Mouse (Mus musculus): ENCODE data around the gene Gm49320. TPM values are rescaled to one million over a fixed set of nuclear protein-coding genes. Genes with fewer than 3 reads are reported as not detected.
"Not testable (repeated sequence)": the region's sequence is repeated elsewhere in the genome, so short reads cannot be mapped to it uniquely, and the experiment has no call there.

The Gm49320 gene
- polyA plus RNA-seq, 1 experiment: 0.64 TPM

DNA sequence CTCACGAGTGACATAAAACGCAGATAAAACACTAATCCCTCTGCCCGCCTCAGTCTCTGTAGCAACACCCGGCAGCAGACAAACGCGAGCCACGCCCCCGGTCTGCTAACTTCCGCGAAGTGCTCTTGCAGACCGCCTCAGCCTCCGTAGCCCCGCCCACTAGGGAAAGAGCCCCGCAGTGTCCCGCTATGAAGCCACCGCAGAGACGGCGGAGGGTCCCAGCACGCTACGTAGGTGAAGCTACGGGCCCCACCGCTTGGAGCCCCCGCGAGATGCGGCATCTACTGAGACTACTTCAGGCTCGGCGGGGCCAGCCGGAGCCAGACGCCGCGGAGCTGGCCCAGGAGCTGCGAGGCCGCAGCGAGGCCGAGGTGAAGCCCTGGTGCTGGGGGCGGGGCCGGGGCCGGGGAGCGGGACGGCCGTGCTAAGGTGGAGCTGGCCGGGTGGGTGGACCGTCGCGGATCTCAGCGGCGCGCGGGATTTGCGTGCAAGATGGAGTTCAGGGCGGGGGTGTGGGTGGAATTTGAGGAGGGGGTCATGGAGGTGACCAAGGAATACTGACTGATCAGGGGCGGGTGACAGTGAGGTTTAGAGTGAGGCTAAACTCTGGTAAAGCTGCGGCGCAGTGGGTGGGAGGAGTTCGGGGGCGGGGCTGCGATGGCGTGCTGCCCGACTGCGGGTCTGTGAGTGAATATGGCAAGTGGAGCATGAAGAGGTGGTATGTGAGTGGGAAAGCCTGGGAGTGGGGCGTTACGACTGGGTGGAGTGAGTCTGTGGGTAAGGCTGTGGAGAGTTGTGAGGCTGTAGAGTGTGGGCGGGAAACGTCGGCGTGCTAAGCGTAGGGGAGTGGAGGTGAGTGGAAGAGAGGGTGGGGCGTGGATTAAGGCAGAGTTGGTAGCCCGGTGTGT lies 14.5 kb downstream of the Gm49320 start, which contains the start of gene Snapc2:
Gene Snapc2, plus strand, starts transcription at position 147 of the 908 bp plus-strand sequence.
- H3K36me3 ChIP-seq (ENCODE audit: control insufficient read depth, insufficient read depth, low read length): no peaks in the 10 kb centered on the region
- no peaks in the 10 kb centered on the region for H3K27me3 ChIP-seq (ENCODE audit: control insufficient read depth, insufficient read depth, low read length)
- peak within 1 kb of the TSS; percentile 91 for H3K4me3 ChIP-seq (ENCODE audit: control insufficient read depth, low read depth, low read length)
- peaks cover 20% of the 10 kb centered on the region for H3K4me1 ChIP-seq (ENCODE audit: control insufficient read depth, insufficient read depth, low read length)
- peak within 1 kb of the TSS; percentile 84 for H3K27ac ChIP-seq (ENCODE audit: control insufficient read depth, insufficient read depth, low read depth, low read length)
- TF ChIP-seq POLR2A (IDR thresholded peaks at IDR 0.05; ENCODE audit: control insufficient read depth, low read depth, low read length) (peak; percentile 74), CTCF (IDR thresholded peaks at IDR 0.05; ENCODE audit: control insufficient read depth, insufficient read depth, insufficient replicate concordance, low read depth, low read length) (no peak)

DNA sequence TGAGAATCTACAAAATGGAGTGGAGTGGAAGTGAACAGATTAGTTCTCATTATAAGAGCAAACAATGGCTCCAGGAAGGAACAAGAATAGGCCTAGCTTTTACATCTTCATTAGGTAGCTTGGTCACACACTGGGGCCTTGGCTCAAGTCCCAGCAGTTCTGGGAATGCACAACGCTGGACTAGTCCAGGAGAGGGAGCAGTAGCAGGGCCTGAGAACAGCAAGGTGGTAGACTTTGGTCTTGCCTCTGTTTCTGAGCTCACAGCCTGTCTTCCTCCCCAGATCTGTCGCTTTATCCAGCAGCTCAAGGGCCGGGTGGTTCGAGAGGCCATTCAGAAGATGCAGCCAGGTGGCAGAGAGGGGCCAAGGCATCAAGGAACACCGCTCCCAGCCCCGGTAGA lies 15.3 kb downstream of the Gm49320 start:
- H3K4me3 ChIP-seq (ENCODE audit: control insufficient read depth, low read depth, low read length): no peak overlapping the region
- peak; percentile 34; the same call in 1 of the 2 replicates for TF ChIP-seq CTCF (IDR thresholded peaks at IDR 0.05; ENCODE audit: control insufficient read depth, insufficient read depth, insufficient replicate concordance, low read depth, low read length)
- TF ChIP-seq POLR2A (IDR thresholded peaks at IDR 0.05; ENCODE audit: control insufficient read depth, low read depth, low read length): no peak
- H3K27me3 ChIP-seq (ENCODE audit: control insufficient read depth, insufficient read depth, low read length): no peaks in the 10 kb centered on the region
- no peak overlapping the region for H3K27ac ChIP-seq (ENCODE audit: control insufficient read depth, insufficient read depth, low read depth, low read length)
- peaks cover 25% of the 10 kb centered on the region for H3K4me1 ChIP-seq (ENCODE audit: control insufficient read depth, insufficient read depth, low read length)
- H3K36me3 ChIP-seq (ENCODE audit: control insufficient read depth, insufficient read depth, low read length): no peaks in the 10 kb centered on the region

DNA sequence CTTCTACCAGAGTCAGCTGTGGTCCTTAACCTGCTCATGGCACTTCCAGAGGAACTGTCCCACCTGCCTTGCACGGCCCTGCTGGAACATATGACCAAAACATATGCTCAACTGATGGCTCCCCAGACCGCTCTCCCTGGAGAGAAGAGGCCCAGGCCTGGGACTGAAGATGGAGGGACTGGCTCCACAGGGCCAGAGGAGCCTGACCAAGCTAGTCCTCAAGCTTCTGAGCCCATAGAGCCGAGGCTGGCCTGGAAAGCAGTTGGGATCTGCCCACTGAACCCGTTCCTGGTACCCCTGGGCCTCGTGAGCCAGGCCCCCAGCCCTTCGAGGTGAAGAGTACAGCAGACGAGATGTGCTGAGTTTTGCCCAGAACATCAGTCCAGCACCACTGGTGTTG lies 16.8 kb downstream of the Gm49320 start:
- H3K4me1 ChIP-seq (ENCODE audit: control insufficient read depth, insufficient read depth, low read length): peaks cover 18% of the 10 kb centered on the region
- not testable (repeated sequence) for H3K27me3 ChIP-seq (ENCODE audit: control insufficient read depth, insufficient read depth, low read length); H3K36me3 ChIP-seq (ENCODE audit: control insufficient read depth, insufficient read depth, low read length)

DNA sequence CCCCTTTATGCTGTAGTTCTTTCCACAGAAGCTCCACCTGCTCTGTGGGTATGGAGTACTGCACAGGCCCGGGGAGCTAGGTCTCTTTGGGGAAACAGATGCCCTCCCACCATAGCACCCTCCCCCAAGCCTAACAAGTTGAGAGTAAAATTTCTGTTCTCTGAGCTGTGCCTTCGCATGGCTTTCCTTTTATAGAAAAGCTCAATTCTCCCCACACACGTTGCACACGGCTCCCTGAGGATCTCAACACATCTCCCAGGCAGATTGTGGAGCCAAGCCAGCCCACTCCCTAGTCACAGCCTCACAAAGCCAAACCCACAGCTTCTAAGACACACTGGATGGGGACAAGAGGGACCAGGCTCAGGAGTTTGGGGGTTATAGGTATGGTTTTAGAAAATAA lies 18.2 kb downstream of the Gm49320 start:
- Histone ChIP-seq H3K27me3 (ENCODE audit: control insufficient read depth, insufficient read depth, low read length) (no peaks in the 10 kb centered on the region), H3K4me1 (ENCODE audit: control insufficient read depth, insufficient read depth, low read length) (peaks cover 16% of the 10 kb centered on the region), H3K27ac (ENCODE audit: control insufficient read depth, insufficient read depth, low read depth, low read length) (no peak overlapping the region), H3K36me3 (ENCODE audit: control insufficient read depth, insufficient read depth, low read length) (no peaks in the 10 kb centered on the region), H3K4me3 (ENCODE audit: control insufficient read depth, low read depth, low read length) (no peak overlapping the region)
- TF ChIP-seq CTCF (IDR thresholded peaks at IDR 0.05; ENCODE audit: control insufficient read depth, insufficient read depth, insufficient replicate concordance, low read depth, low read length) (no peak), POLR2A (IDR thresholded peaks at IDR 0.05; ENCODE audit: control insufficient read depth, low read depth, low read length) (no peak)

More for the DNA sequence above, 16.8 kb downstream of the Gm49320 start:
- H3K27ac ChIP-seq (ENCODE audit: control insufficient read depth, insufficient read depth, low read depth, low read length); H3K4me3 ChIP-seq (ENCODE audit: control insufficient read depth, low read depth, low read length): not testable (repeated sequence)

DNA sequence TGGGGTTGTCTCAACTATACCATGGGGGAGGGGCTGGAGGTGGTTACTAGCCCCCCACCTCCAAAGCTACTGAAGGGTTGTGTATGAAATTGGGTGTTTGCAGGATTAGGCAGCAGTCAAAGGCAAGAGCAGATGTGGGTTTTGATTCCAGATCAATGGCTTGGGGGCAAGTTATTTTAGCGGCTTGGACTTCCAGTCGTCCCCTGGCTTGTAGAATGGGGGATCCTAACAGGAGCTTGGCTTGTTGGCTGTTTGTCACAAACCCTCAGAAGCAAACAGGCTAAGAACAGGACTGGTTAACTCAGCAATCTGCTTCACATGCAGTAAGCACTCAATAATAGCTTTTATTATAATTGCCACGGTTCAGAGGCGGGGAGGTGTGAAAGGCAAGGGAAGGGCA lies 18.7 kb downstream of the Gm49320 start:
- H3K36me3 ChIP-seq (ENCODE audit: control insufficient read depth, insufficient read depth, low read length): no peaks in the 10 kb centered on the region

DNA sequence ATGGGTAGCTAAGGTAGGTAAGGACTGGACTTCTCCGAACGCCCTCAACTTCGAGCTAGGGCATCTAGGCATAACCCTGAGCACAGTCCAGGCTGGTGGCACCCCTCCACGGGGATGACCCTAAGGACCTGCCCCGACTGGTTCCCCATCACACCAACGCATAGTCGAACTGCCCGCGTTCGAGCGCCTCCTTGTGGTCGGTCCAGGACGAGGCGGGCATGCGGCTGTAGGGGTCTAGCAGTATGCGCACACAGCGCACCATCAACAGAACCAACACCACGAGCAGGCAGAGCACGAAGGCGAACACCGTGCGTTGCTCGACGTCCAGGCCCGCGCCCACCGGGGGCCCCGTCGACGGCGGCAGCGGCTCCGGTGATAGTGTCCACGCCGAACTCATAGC lies 19.6 kb downstream of the Gm49320 start:
- no peaks in the 10 kb centered on the region for H3K27me3 ChIP-seq (ENCODE audit: control insufficient read depth, insufficient read depth, low read length)
- H3K36me3 ChIP-seq (ENCODE audit: control insufficient read depth, insufficient read depth, low read length): no peaks in the 10 kb centered on the region
- H3K27ac ChIP-seq (ENCODE audit: control insufficient read depth, insufficient read depth, low read depth, low read length): peak overlapping the region; percentile 70; the same call in 1 of the 2 replicates
- peak overlapping the region; percentile 91 for H3K4me3 ChIP-seq (ENCODE audit: control insufficient read depth, low read depth, low read length)
- H3K4me1 ChIP-seq (ENCODE audit: control insufficient read depth, insufficient read depth, low read length): peaks cover 16% of the 10 kb centered on the region
- peak; percentile 75; the same call in 1 of the 2 replicates for TF ChIP-seq CTCF (IDR thresholded peaks at IDR 0.05; ENCODE audit: control insufficient read depth, insufficient read depth, insufficient replicate concordance, low read depth, low read length)
- TF ChIP-seq POLR2A (IDR thresholded peaks at IDR 0.05; ENCODE audit: control insufficient read depth, low read depth, low read length): no peak

More for the DNA sequence above, 18.7 kb downstream of the Gm49320 start:
- H3K27me3 ChIP-seq (ENCODE audit: control insufficient read depth, insufficient read depth, low read length): no peaks in the 10 kb centered on the region
- H3K4me3 ChIP-seq (ENCODE audit: control insufficient read depth, low read depth, low read length): no peak overlapping the region
- H3K4me1 ChIP-seq (ENCODE audit: control insufficient read depth, insufficient read depth, low read length): peaks cover 16% of the 10 kb centered on the region
- no peak overlapping the region for H3K27ac ChIP-seq (ENCODE audit: control insufficient read depth, insufficient read depth, low read depth, low read length)
- TF ChIP-seq POLR2A (IDR thresholded peaks at IDR 0.05; ENCODE audit: control insufficient read depth, low read depth, low read length): no peak
- TF ChIP-seq CTCF (IDR thresholded peaks at IDR 0.05; ENCODE audit: control insufficient read depth, insufficient read depth, insufficient replicate concordance, low read depth, low read length): no peak

DNA sequence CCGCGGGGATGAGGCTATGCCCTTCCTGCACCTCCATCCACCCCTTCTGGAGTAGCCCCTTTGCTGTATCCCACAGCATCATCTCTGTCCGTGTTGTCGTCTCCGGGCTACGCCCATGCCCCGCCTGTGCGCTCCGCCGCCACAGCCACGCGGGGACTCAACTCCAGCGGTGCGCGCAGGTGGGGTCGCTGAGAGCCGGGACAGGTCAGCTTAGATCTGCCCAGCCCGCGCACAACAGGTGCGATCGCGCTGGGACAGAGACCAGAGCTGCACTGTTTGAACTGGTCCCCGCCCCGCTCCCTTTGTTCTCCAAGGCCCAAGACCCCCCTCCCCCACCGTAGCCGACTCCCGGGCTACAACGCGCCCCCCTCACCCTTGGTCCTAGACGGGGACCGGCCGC lies 20.0 kb downstream of the Gm49320 start:
- no peaks in the 10 kb centered on the region for H3K27me3 ChIP-seq (ENCODE audit: control insufficient read depth, insufficient read depth, low read length)
- H3K4me1 ChIP-seq (ENCODE audit: control insufficient read depth, insufficient read depth, low read length): peaks cover 13% of the 10 kb centered on the region
- H3K36me3 ChIP-seq (ENCODE audit: control insufficient read depth, insufficient read depth, low read length): no peaks in the 10 kb centered on the region
- peak overlapping the region; percentile 70; the same call in 1 of the 2 replicates for H3K27ac ChIP-seq (ENCODE audit: control insufficient read depth, insufficient read depth, low read depth, low read length)
- TF ChIP-seq CTCF (IDR thresholded peaks at IDR 0.05; ENCODE audit: control insufficient read depth, insufficient read depth, insufficient replicate concordance, low read depth, low read length) (no peak), POLR2A (IDR thresholded peaks at IDR 0.05; ENCODE audit: control insufficient read depth, low read depth, low read length) (no peak)
- peak overlapping the region; percentile 91 for H3K4me3 ChIP-seq (ENCODE audit: control insufficient read depth, low read depth, low read length)

Measured in testis, adult 2 months (tissue).